Mouse (Mus musculus) E14TG2a.4 (cell line): Measurements from ENCODE around the gene Stx11.

Experiments
- CTCF ChIP-seq: conservative IDR thresholded peaks from 2 replicates; pipeline ENCODE4 v1.5.1; 2014; ENCODE audit warnings: low read length
- NANOG ChIP-seq: IDR thresholded peaks from 2 replicates; pipeline ENCODE4 v1.6.1; 2014; ENCODE audit warnings: borderline replicate concordance, low read length, mixed read lengths

DNA sequence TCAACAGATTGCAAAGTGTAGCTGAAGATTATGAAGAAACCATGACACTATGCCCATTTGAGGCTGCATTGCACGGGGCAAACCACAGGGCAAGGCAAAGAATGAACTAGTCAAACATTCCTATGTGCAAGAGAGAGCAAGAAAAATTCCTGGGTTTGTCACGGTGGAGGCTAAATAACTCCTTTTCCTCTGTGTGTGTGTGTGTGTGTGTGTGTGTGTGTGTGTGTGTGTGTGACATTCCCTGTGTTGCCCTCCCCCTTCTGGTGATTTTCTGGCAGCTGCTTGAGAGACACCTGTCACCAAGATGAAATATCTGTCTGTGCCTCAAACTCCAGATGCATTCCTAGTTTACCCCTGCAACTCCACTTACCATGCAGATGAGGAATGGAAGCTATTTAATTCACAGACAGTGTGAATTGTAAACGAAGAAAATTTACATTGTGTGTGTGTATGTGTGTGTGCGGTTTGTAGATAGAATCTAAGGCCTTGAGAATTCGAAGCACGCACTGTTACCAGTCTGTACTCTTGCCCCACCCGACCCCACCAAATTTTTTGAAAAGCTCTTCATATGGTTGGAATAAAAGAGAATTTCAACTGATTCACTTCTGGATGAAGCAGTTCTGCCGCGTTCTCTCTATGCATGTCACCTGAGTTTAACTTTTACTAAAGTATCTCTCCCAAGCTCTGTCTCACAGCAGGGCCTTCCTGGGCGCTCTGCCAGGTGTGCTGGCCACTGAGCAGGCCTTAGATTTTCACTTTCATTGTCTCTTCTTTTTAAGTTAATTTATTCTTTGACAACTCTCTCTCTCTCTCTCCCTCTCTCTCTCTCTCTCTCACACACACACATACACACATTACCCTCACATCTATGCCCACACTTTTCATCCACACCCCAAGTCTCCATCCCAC lies 32.4 kb downstream of the Stx11 start:
- TF ChIP-seq CTCF (no peak), NANOG (no peak)
